Mouse (Mus musculus) E14TG2a.4 (cell line): Measurements from ENCODE around the gene Stra6l.

Experiments
- CTCF ChIP-seq: conservative IDR thresholded peaks from 2 replicates; pipeline ENCODE4 v1.5.1; 2014; ENCODE audit warnings: low read length
- NANOG ChIP-seq: IDR thresholded peaks from 2 replicates; pipeline ENCODE4 v1.6.1; 2014; ENCODE audit warnings: borderline replicate concordance, low read length, mixed read lengths
- POU5F1 ChIP-seq: IDR thresholded peaks from 2 replicates; pipeline ENCODE4 v1.6.1; 2014; ENCODE audit warnings: low read length, borderline replicate concordance

DNA sequence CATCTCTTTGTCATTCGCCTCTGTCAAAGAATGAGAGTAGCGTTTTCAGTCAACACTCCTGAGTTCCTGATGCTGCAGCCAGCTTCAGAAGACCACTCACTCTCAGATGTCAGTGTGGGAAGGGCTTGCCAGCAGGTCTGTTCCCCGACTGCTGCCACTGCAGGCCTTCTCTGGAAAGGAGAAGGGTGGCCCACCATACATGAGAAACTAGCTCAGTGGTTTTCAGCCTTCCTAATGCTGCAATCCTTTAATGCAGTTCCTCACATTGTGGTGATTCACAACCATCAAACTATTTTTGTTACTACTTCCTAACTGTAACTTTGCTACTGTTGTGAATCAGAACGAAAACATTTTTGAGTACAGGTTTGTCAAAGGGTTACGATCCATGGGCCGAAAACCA, 41.0 kb downstream of the Stra6l start:
- no peak for TF ChIP-seq CTCF
- TF ChIP-seq POU5F1, result no peak
- TF ChIP-seq NANOG, result no peak
